Mouse (Mus musculus): Measurements from ENCODE around the gene Sypl2. TPM values are rescaled to one million over a fixed set of nuclear protein-coding genes. Genes with fewer than 3 reads are reported as not detected.

The Sypl2 gene
- total and polyA plus RNA-seq, 3 experiments: not detected

GRCm38 (mm10) chr3:108197066-108197497, 29.4 kb downstream of the Sypl2 start:
- Histone ChIP-seq H3K4me1 (ENCODE audit: control insufficient read depth in 1 of 2, insufficient read depth in 2 of 2, low read length in 2 of 2) (peaks cover 0 to 6% of the 10 kb centered on the region in 2 experiments; a peak in 1 of 4 replicates), H3K9ac (ENCODE audit: control insufficient read depth, low read depth, low read length, poor library complexity, severe bottlenecking) (no peak overlapping the region), H3K27me3 (ENCODE audit: control insufficient read depth in 1 of 2, insufficient read depth in 2 of 2, low read length in 2 of 2) (no peaks in the 10 kb centered on the region), H3K27ac (ENCODE audit: control insufficient read depth, low read depth, low read length) (no peak overlapping the region), H3K79me2 (ENCODE audit: control insufficient read depth, insufficient read depth, low read length, poor library complexity) (no peaks in the 10 kb centered on the region; the same call in 1 of the 2 replicates), H3K9me3 (replicated peaks; ENCODE audit: insufficient read depth, low read length) (no peaks in the 10 kb centered on the region), H3K36me3 (ENCODE audit: control insufficient read depth in 1 of 2, insufficient read depth in 2 of 2, low read length in 2 of 2) (peaks cover 0 to 5% of the 10 kb centered on the region in 2 experiments; a peak in 2 of 4 replicates), H3K4me3 (ENCODE audit: control insufficient read depth in 1 of 2, insufficient read depth in 1 of 2, low read depth in 2 of 2, low read length in 2 of 2) (no peak overlapping the region)
- TF ChIP-seq UBTF (IDR thresholded peaks at IDR 0.05; ENCODE audit: borderline replicate concordance, insufficient read depth, low read depth, low read length) (no peak), USF2 (IDR thresholded peaks at IDR 0.05; ENCODE audit: borderline replicate concordance in 1 of 2, insufficient read depth in 1 of 2, low read depth in 1 of 2, low read length in 2 of 2) (no peak), ZMIZ1 (IDR thresholded peaks at IDR 0.05; ENCODE audit: low read depth, low read length) (no peak), MAFK (IDR thresholded peaks at IDR 0.05; ENCODE audit: borderline replicate concordance, low read depth, low read length) (no peak), USF1 (IDR thresholded peaks at IDR 0.05; ENCODE audit: low read depth, low read length) (no peak), MAZ (IDR thresholded peaks at IDR 0.05; ENCODE audit: low read depth, low read length) (no peak), SMC3 (IDR thresholded peaks at IDR 0.05; ENCODE audit: low read depth, low read length) (no peak), CTCF (IDR thresholded peaks at IDR 0.05 in 2 of 3, conservative IDR thresholded peaks at IDR 0.05 in 1 of 3; ENCODE audit: control insufficient read depth in 1 of 3, insufficient read depth in 1 of 3, low read depth in 2 of 3, low read length in 3 of 3, poor library complexity in 1 of 3, severe bottlenecking in 1 of 3) (no peak), SIN3A (IDR thresholded peaks at IDR 0.05; ENCODE audit: low read length) (no peak), POLR2A (IDR thresholded peaks at IDR 0.05; ENCODE audit: control insufficient read depth in 1 of 2, insufficient read depth in 1 of 2, low read depth in 1 of 2, low read length in 2 of 2, poor library complexity in 1 of 2) (no peak), ETS1 (IDR thresholded peaks at IDR 0.05; ENCODE audit: low read depth, low read length) (no peak)
- no peak for DNase-seq (ENCODE audit: low read depth, low spot score)

GRCm38 (mm10) chr3:108195941-108196590, 30.4 kb downstream of the Sypl2 start:
- Histone ChIP-seq H3K9me3 (replicated peaks; ENCODE audit: insufficient read depth, low read length) (no peaks in the 10 kb centered on the region), H3K36me3 (ENCODE audit: control insufficient read depth in 1 of 2, insufficient read depth in 2 of 2, low read length in 2 of 2) (peaks cover 0 to 7% of the 10 kb centered on the region in 2 experiments; a peak in 2 of 4 replicates), H3K4me1 (ENCODE audit: control insufficient read depth in 1 of 2, insufficient read depth in 2 of 2, low read length in 2 of 2) (peaks cover 2 to 6% of the 10 kb centered on the region in 2 experiments; a peak in 3 of 4 replicates), H3K27me3 (ENCODE audit: control insufficient read depth in 1 of 2, insufficient read depth in 2 of 2, low read length in 2 of 2) (no peaks in the 10 kb centered on the region), H3K9ac (ENCODE audit: control insufficient read depth, low read depth, low read length, poor library complexity, severe bottlenecking) (no peak overlapping the region), H3K4me3 (ENCODE audit: control insufficient read depth in 1 of 2, insufficient read depth in 1 of 2, low read depth in 2 of 2, low read length in 2 of 2) (no peak overlapping the region), H3K79me2 (ENCODE audit: control insufficient read depth, insufficient read depth, low read length, poor library complexity) (no peaks in the 10 kb centered on the region; the same call in 1 of the 2 replicates), H3K27ac (ENCODE audit: control insufficient read depth, low read depth, low read length) (no peak overlapping the region)
- DNase-seq (ENCODE audit: low read depth, low spot score): no peak
- TF ChIP-seq CTCF (IDR thresholded peaks at IDR 0.05 in 2 of 3, conservative IDR thresholded peaks at IDR 0.05 in 1 of 3; ENCODE audit: control insufficient read depth in 1 of 3, insufficient read depth in 1 of 3, low read depth in 2 of 3, low read length in 3 of 3, poor library complexity in 1 of 3, severe bottlenecking in 1 of 3): no peak
- TF ChIP-seq MYC (IDR thresholded peaks at IDR 0.05; ENCODE audit: low read depth, low read length): no peak
- TF ChIP-seq MAZ (IDR thresholded peaks at IDR 0.05; ENCODE audit: low read depth, low read length): no peak
- no peak for TF ChIP-seq SIN3A (IDR thresholded peaks at IDR 0.05; ENCODE audit: low read length)
- no peak for TF ChIP-seq TBP (IDR thresholded peaks at IDR 0.05; ENCODE audit: low read depth, low read length)
- no peak for TF ChIP-seq MAFK (IDR thresholded peaks at IDR 0.05; ENCODE audit: borderline replicate concordance, low read depth, low read length)
- TF ChIP-seq MAX (IDR thresholded peaks at IDR 0.05; ENCODE audit: low read length): no peak
- TF ChIP-seq EP300 (IDR thresholded peaks at IDR 0.05; ENCODE audit: low read depth in 1 of 2, low read length in 2 of 2): no peak
- TF ChIP-seq CHD1 (IDR thresholded peaks at IDR 0.05; ENCODE audit: low read depth, low read length): no peak
- TF ChIP-seq MYB (IDR thresholded peaks at IDR 0.05; ENCODE audit: low read depth, low read length): no peak
- TF ChIP-seq USF2 (IDR thresholded peaks at IDR 0.05; ENCODE audit: borderline replicate concordance in 1 of 2, insufficient read depth in 1 of 2, low read depth in 1 of 2, low read length in 2 of 2): no peak
- TF ChIP-seq ELF1 (IDR thresholded peaks at IDR 0.05; ENCODE audit: low read depth, low read length): no peak
- no peak for TF ChIP-seq MXI1 (IDR thresholded peaks at IDR 0.05; ENCODE audit: low read depth, low read length)
- no peak for TF ChIP-seq UBTF (IDR thresholded peaks at IDR 0.05; ENCODE audit: borderline replicate concordance, insufficient read depth, low read depth, low read length)
- no peak for TF ChIP-seq ETS1 (IDR thresholded peaks at IDR 0.05; ENCODE audit: low read depth, low read length)
